Mouse (Mus musculus): ENCODE measurements around the gene Gnaz.

The Gnaz gene

DNA sequence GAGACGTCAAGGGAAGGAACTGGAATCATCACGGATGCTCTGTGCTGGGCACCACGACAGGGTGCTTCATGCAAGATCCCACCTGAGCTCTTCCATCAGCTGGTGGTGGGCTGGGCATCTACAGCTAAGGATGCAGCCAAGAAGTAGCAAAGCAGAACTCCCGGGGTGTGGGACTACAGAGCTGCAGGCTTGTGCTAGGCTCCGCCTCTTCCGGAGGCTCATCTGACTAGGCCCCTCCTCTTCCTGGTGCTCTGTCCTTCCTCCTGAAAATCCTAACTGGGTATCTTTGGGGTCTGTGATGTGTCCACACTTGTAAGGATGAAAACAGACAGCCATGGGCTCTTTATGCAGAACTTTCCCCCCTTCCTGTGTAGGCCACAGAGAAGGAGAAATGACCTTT, 98.7 kb downstream of the Gnaz start:
- DNase-seq, result no peak

Data from right cerebral cortex, postnatal 4 days (tissue).